ENCODE assay signal across 32 mouse cellular contexts in genomic region chr6:56789336-56789735, GRCm38 (mm10). TPM values are rescaled to one million over a fixed set of nuclear protein-coding genes. Genes with fewer than 3 reads are reported as not detected.
DNase-seq lines count a peak whose midpoint lies in the region; ATAC-seq and TF ChIP-seq lines count a peak whose summit lies in the region.
"Had no signal": no experiment of that assay in that cellular context is flagged by ENCODE, and none has a peak within 500 bp of the region (broad histone marks: within the 10 kb centered on the region; RNA-seq: fewer than 3 reads in every experiment).

No protein-coding gene starts in this region.

- TF ChIP-seq CTCF in G1E (IDR thresholded peaks at IDR 0.05; ENCODE audit: low read depth, low read length) (no peak), MEL (IDR thresholded peaks at IDR 0.05 in 2 of 3, conservative IDR thresholded peaks at IDR 0.05 in 1 of 3; ENCODE audit: control insufficient read depth in 1 of 3, insufficient read depth in 1 of 3, low read depth in 2 of 3, low read length in 3 of 3, poor library complexity in 1 of 3, severe bottlenecking in 1 of 3) (no peak)

- H3K27me3 ChIP-seq in G1E (ENCODE audit: insufficient read depth, low read length) = no peaks in the 10 kb centered on the region
- H3K27me3 ChIP-seq in MEL (ENCODE audit: control insufficient read depth in 1 of 2, insufficient read depth in 2 of 2, low read length in 2 of 2) = no peaks in the 10 kb centered on the region
- no peaks in the 10 kb centered on the region for H3K27me3 ChIP-seq in liver, embryonic 12.5 days (replicated peaks)
- H3K27me3 ChIP-seq: embryonic facial prominence, embryonic 12.5 days; hindbrain, embryonic 13.5 days; kidney, embryonic 15.5 days; limb, embryonic 12.5 days; liver, embryonic 15.5 days; megakaryocyte, embryonic 14.5 days; midbrain, embryonic 13.5 days had no signal

- TF ChIP-seq EP300 in MEL (IDR thresholded peaks at IDR 0.05; ENCODE audit: low read depth in 1 of 2, low read length in 2 of 2) = peak; percentile 78 to 83

- peak; percentile 74 for ATAC-seq in G1E (ENCODE audit: extremely low read depth, insufficient number of reproducible peaks, low FRiP score, poor library complexity, severe bottlenecking)
- ATAC-seq in liver, embryonic 12.5 days = peak; percentile 66; the same call in 1 of the 2 replicates
- peak; percentile 63 for ATAC-seq in megakaryocyte progenitor cell, adult 5-6 weeks (replicated peaks; ENCODE audit: poor library complexity)
- ATAC-seq: forebrain, embryonic 16.5 days; midbrain, embryonic 13.5 days had no signal

- DNase-seq in G1E (ENCODE audit: low spot score) (no peak), MEL (ENCODE audit: low read depth, low spot score) (peak; percentile 64)
- no peak for DNase-seq in gastrocnemius, adult 8-10 months (ENCODE audit: low spot score in 2 of 2)
- DNase-seq in gastrocnemius, adult 18-20 months (ENCODE audit: low spot score) = no peak
- no peak for DNase-seq in layer of hippocampus, adult 8-10 months (ENCODE audit: low spot score in 2 of 2)
- DNase-seq: adrenal gland, adult 8-10 months; B cell, adult 2 months; cerebellum, adult 11 months; cerebellum, adult 9-10 months; cerebellum, postnatal 36 days; embryo, embryonic 11 days; gastrocnemius, postnatal 10 days; heart, postnatal 4 days; kidney, adult 18-20 months; kidney, postnatal 25 days; layer of hippocampus, postnatal 36 days; lung, postnatal 36 days; right cerebral cortex, postnatal 25 days; spleen, adult 18-20 months; thymus, postnatal 14 days had no signal

- WGBS in liver, embryonic 12.5 days (ENCODE audit: insufficient replicate concordance) = 25% methylated on average over 3 of the region's 3 CpGs

- H3K4me3 ChIP-seq in G1E (ENCODE audit: low read depth, low read length) = no peak overlapping the region
- no peak overlapping the region for H3K4me3 ChIP-seq in MEL (ENCODE audit: control insufficient read depth in 1 of 2, insufficient read depth in 1 of 2, low read depth in 2 of 2, low read length in 2 of 2)
- H3K4me3 ChIP-seq in liver, embryonic 12.5 days = no peak overlapping the region
- H3K4me3 ChIP-seq: embryonic facial prominence, embryonic 12.5 days; hindbrain, embryonic 13.5 days; kidney, embryonic 15.5 days; layer of hippocampus, adult 2 months; limb, embryonic 12.5 days; liver, embryonic 15.5 days; megakaryocyte, embryonic 14.5 days; midbrain, embryonic 13.5 days had no signal

- H3K4me2 ChIP-seq in liver, embryonic 12.5 days = peak overlapping the region; percentile 13; the same call in 1 of the 2 replicates
- H3K4me2 ChIP-seq: embryonic facial prominence, embryonic 12.5 days; heart, embryonic 11.5 days; hindbrain, embryonic 13.5 days; kidney, embryonic 15.5 days; limb, embryonic 12.5 days; liver, embryonic 15.5 days; midbrain, embryonic 13.5 days had no signal

- peaks cover 85% of the 10 kb centered on the region for H3K79me2 ChIP-seq in MEL (ENCODE audit: control insufficient read depth, insufficient read depth, low read length, poor library complexity)

- H3K36me3 ChIP-seq in G1E (replicated peaks) (peaks cover 50% of the 10 kb centered on the region), MEL (ENCODE audit: control insufficient read depth in 1 of 2, insufficient read depth in 2 of 2, low read length in 2 of 2) (peaks cover 18 to 58% of the 10 kb centered on the region in 2 experiments)
- H3K36me3 ChIP-seq in liver, embryonic 12.5 days = peaks cover 45% of the 10 kb centered on the region

- peaks cover 52% of the 10 kb centered on the region for H3K4me1 ChIP-seq in G1E (ENCODE audit: insufficient read depth, low read depth, low read length)
- peaks cover 11 to 20% of the 10 kb centered on the region in 2 experiments for H3K4me1 ChIP-seq in MEL (ENCODE audit: control insufficient read depth in 1 of 2, insufficient read depth in 2 of 2, low read length in 2 of 2)
- peaks cover 60% of the 10 kb centered on the region for H3K4me1 ChIP-seq in liver, embryonic 12.5 days
- H3K4me1 ChIP-seq: embryonic facial prominence, embryonic 12.5 days; limb, embryonic 12.5 days had no signal

- H3K9ac ChIP-seq in MEL (ENCODE audit: control insufficient read depth, low read depth, low read length, poor library complexity, severe bottlenecking) = no peak overlapping the region
- H3K9ac ChIP-seq in liver, embryonic 12.5 days = no peak overlapping the region
- H3K9ac ChIP-seq: embryonic facial prominence, embryonic 12.5 days; hindbrain, embryonic 13.5 days; kidney, embryonic 15.5 days; limb, embryonic 12.5 days; liver, embryonic 15.5 days; midbrain, embryonic 13.5 days had no signal

- TF ChIP-seq RAD21 in MEL (IDR thresholded peaks at IDR 0.05; ENCODE audit: low read depth, low read length) = no peak

- H3K9me3 ChIP-seq in G1E (replicated peaks) (no peaks in the 10 kb centered on the region), MEL (replicated peaks; ENCODE audit: insufficient read depth, low read length) (no peaks in the 10 kb centered on the region)
- no peaks in the 10 kb centered on the region for H3K9me3 ChIP-seq in liver, embryonic 12.5 days (replicated peaks)
- H3K9me3 ChIP-seq: embryonic facial prominence, embryonic 12.5 days; hindbrain, embryonic 13.5 days; kidney, embryonic 15.5 days; limb, embryonic 12.5 days; liver, embryonic 15.5 days; megakaryocyte, embryonic 14.5 days; midbrain, embryonic 13.5 days had no signal

- H3K27ac ChIP-seq in MEL (ENCODE audit: control insufficient read depth, low read depth, low read length) = no peak overlapping the region
- H3K27ac ChIP-seq in liver, embryonic 12.5 days = peak overlapping the region; percentile 33; the same call in 1 of the 2 replicates
- H3K27ac ChIP-seq: embryonic facial prominence, embryonic 12.5 days; hindbrain, embryonic 13.5 days; kidney, embryonic 15.5 days; layer of hippocampus, adult 2 months; limb, embryonic 12.5 days; liver, embryonic 15.5 days; midbrain, embryonic 13.5 days had no signal

- no peak for TF ChIP-seq POLR2A in MEL (IDR thresholded peaks at IDR 0.05; ENCODE audit: control insufficient read depth in 1 of 2, insufficient read depth in 1 of 2, low read depth in 1 of 2, low read length in 2 of 2, poor library complexity in 1 of 2)

TF ChIP-seq in MEL, 35 proteins besides CTCF, POLR2A, EP300 and RAD21:
- TF ChIP-seq ETS1 (IDR thresholded peaks at IDR 0.05; ENCODE audit: low read depth, low read length) (0 out of 2 replicates have a peak, but pooled peaks have one; percentile 22), NELFE (IDR thresholded peaks at IDR 0.05; ENCODE audit: low read depth, low read length) (no peak), GABPA (IDR thresholded peaks at IDR 0.05; ENCODE audit: low read depth, low read length) (no peak), TCF12 (IDR thresholded peaks at IDR 0.05; ENCODE audit: low read depth, low read length) (peak; percentile 45; the same call in 1 of the 2 replicates), ZKSCAN1 (IDR thresholded peaks at IDR 0.05; ENCODE audit: low read depth, low read length) (no peak), ZNF384 (IDR thresholded peaks at IDR 0.05; ENCODE audit: low read depth, low read length) (no peak), TAL1 (IDR thresholded peaks at IDR 0.05; ENCODE audit: low read length) (peak; percentile 55), GATA1 (IDR thresholded peaks at IDR 0.05; ENCODE audit: low read depth, low read length) (peak; percentile 81), NRF1 (IDR thresholded peaks at IDR 0.05; ENCODE audit: insufficient read depth, low read depth, low read length, poor library complexity, severe bottlenecking) (no peak), SIN3A (IDR thresholded peaks at IDR 0.05; ENCODE audit: low read length) (peak; percentile 8; the same call in 1 of the 2 replicates), E2F4 (IDR thresholded peaks at IDR 0.05; ENCODE audit: borderline replicate concordance, low read depth, low read length) (no peak)

RNA-seq across cellular contexts. Expression of gene Kbtbd2, which starts 8.3 kb away (rescaled TPM):
- total RNA-seq in G1E (2014; fragmentation: Nextera tagmentation) (42.9 and 48.5 TPM in 2 replicates), G1E (2017) (44.8 and 53.5 TPM in 2 replicates), MEL (2012; rRNA removed) (26.0 and 28.2 TPM in 2 replicates)
- polyA plus RNA-seq in G1E (2012) (3.0 and 3.8 TPM in 2 replicates), MEL (2012; ENCODE audit: insufficient read depth in 1 of 2, insufficient read length in 2 of 2, low read depth in 1 of 2, low replicate concordance in 2 of 2, missing spikeins in 1 of 2) (10 to 100 TPM; 13.2 to 50.7 TPM)
- 23.9 and 25.3 TPM in 2 replicates for polyA plus RNA-seq in liver, embryonic 12.5 days (2016; fragmentation: Nextera tagmentation; extraction: Ambion mirVana)
- total RNA-seq in megakaryocyte progenitor cell, adult 5-6 weeks (2015) = 32.0 and 32.6 TPM in 2 replicates
- 32.5 and 33.5 TPM in 2 replicates for total RNA-seq in megakaryocyte progenitor cell, adult 5-6 weeks (2017)
- 10 to 100 TPM; 22.5 to 29.1 (median 23.6) TPM for total RNA-seq in gastrocnemius, adult 8-10 months (2022)
- 10 to 100 TPM; 23.6 to 24.6 TPM for total RNA-seq in gastrocnemius, adult 18-20 months (2021)
- 10 to 100 TPM; 49.4 to 68.1 (median 56.8) TPM for total RNA-seq in layer of hippocampus, adult 8-10 months (2022)

RNA-seq across cellular contexts. Expression of gene Fkbp9, which starts 42.5 kb away (rescaled TPM):
- total RNA-seq in G1E (2014; fragmentation: Nextera tagmentation) (not detected in 2 replicates), G1E (2017) (0.05 and 0.06 TPM in 2 replicates), MEL (2012; rRNA removed) (2.5 and 3.0 TPM in 2 replicates)
- polyA plus RNA-seq in G1E (2012) (not detected in 2 replicates), MEL (2012; ENCODE audit: insufficient read depth in 1 of 2, insufficient read length in 2 of 2, low read depth in 1 of 2, low replicate concordance in 2 of 2, missing spikeins in 1 of 2) (10 to 100 TPM in 1 of 2 experiments, not detected in 1; 19.5 TPM)
- polyA plus RNA-seq in liver, embryonic 12.5 days (2016; fragmentation: Nextera tagmentation; extraction: Ambion mirVana) = 34.3 and 35.0 TPM in 2 replicates
- total RNA-seq in megakaryocyte progenitor cell, adult 5-6 weeks (2015) = 4.3 and 5.1 TPM in 2 replicates
- total RNA-seq in megakaryocyte progenitor cell, adult 5-6 weeks (2017) = 11.6 and 12.1 TPM in 2 replicates
- 10 to 100 TPM; 58.9 to 65.0 (median 60.8) TPM for total RNA-seq in gastrocnemius, adult 8-10 months (2022)
- 10 to 100 TPM; 53.9 to 54.6 TPM for total RNA-seq in gastrocnemius, adult 18-20 months (2021)
- 10 to 100 TPM; 27.4 to 37.3 (median 30.9) TPM for total RNA-seq in layer of hippocampus, adult 8-10 months (2022)
